Mouse (Mus musculus): ENCODE results near the gene 1700018F24Rik. TPM values are rescaled to one million over a fixed set of nuclear protein-coding genes. Genes with fewer than 3 reads are reported as not detected.
A peak's percentile ranks its signal among the peaks of the same experiment; 100 is the strongest.
"Not testable (repeated sequence)": the region's sequence is repeated elsewhere in the genome, so short reads cannot be mapped to it uniquely, and the experiment has no call there.

Gene 1700018F24Rik
- not detected for total RNA-seq (2021)
- long read RNA-seq, result 0 reads

GRCm38 (mm10) chr5:145042690-145043089 lies at the start of gene 1700018F24Rik:
Gene 1700018F24Rik, plus strand, starts transcription at chr5:145042990.
- DNase-seq (ENCODE audit: low spot score in 2 of 2), result not testable (repeated sequence)

- DNase-seq (ENCODE audit: low spot score in 2 of 2), result no peak
Observed at GRCm38 (mm10) chr5:144998491-144998890, 44.3 kb upstream of the 1700018F24Rik start.

- no peak for DNase-seq (ENCODE audit: low spot score in 2 of 2)
Observed at GRCm38 (mm10) chr5:145003362-145003761, 39.4 kb upstream of the 1700018F24Rik start.

GRCm38 (mm10) chr5:145004495-145004894 lies 38.3 kb upstream of the 1700018F24Rik start:
- no peak for DNase-seq (ENCODE audit: low spot score in 2 of 2)

- no peak for DNase-seq (ENCODE audit: low spot score in 2 of 2)
Observed at GRCm38 (mm10) chr5:145005596-145005995, 37.2 kb upstream of the 1700018F24Rik start.

GRCm38 (mm10) chr5:145008878-145009659 lies 33.7 kb upstream of the 1700018F24Rik start:
- DNase-seq (ENCODE audit: low spot score in 2 of 2), result no peak

GRCm38 (mm10) chr5:145014278-145014677 lies 28.5 kb upstream of the 1700018F24Rik start:
- no peak for DNase-seq (ENCODE audit: low spot score in 2 of 2)

- not testable (repeated sequence) for DNase-seq (ENCODE audit: low spot score in 2 of 2)
Observed at GRCm38 (mm10) chr5:145016761-145017160, 26.0 kb upstream of the 1700018F24Rik start.

- DNase-seq (ENCODE audit: low spot score in 2 of 2), result not testable (repeated sequence)
Observed at GRCm38 (mm10) chr5:145020254-145020653, 22.5 kb upstream of the 1700018F24Rik start.

GRCm38 (mm10) chr5:145020712-145021111 lies 22.1 kb upstream of the 1700018F24Rik start:
- not testable (repeated sequence) for DNase-seq (ENCODE audit: low spot score in 2 of 2)

- DNase-seq (ENCODE audit: low spot score in 2 of 2), result not testable (repeated sequence)
Observed at GRCm38 (mm10) chr5:145030476-145030875, 12.3 kb upstream of the 1700018F24Rik start.

- DNase-seq (ENCODE audit: low spot score in 2 of 2), result not testable (repeated sequence)
Observed at GRCm38 (mm10) chr5:145032391-145032790, 10.4 kb upstream of the 1700018F24Rik start, which contains the start of gene Gm4871. Gene Gm4871, minus strand, starts transcription at chr5:145032754.

- DNase-seq (ENCODE audit: low spot score in 2 of 2), result peak in 1 of 2 experiments; percentile 13
Observed at GRCm38 (mm10) chr5:145041628-145042027, 1.2 kb upstream of the 1700018F24Rik start.

GRCm38 (mm10) chr5:145054187-145054586 lies 11.4 kb downstream of the 1700018F24Rik start:
- DNase-seq (ENCODE audit: low spot score in 2 of 2), result not testable (repeated sequence)

GRCm38 (mm10) chr5:145057907-145058306 lies 15.1 kb downstream of the 1700018F24Rik start:
- DNase-seq (ENCODE audit: low spot score in 2 of 2), result no peak

- no peak for DNase-seq (ENCODE audit: low spot score in 2 of 2)
Observed at GRCm38 (mm10) chr5:145058722-145059121, 15.9 kb downstream of the 1700018F24Rik start.

- DNase-seq (ENCODE audit: low spot score in 2 of 2), result no peak
Observed at GRCm38 (mm10) chr5:145059524-145059923, 16.7 kb downstream of the 1700018F24Rik start.

GRCm38 (mm10) chr5:145064765-145065340 lies 22.1 kb downstream of the 1700018F24Rik start:
- DNase-seq (ENCODE audit: low spot score in 2 of 2), result no peak

- DNase-seq (ENCODE audit: low spot score in 2 of 2), result no peak
Observed at GRCm38 (mm10) chr5:145068863-145069262, 26.1 kb downstream of the 1700018F24Rik start.

GRCm38 (mm10) chr5:145069707-145070106 lies 26.9 kb downstream of the 1700018F24Rik start:
- peak; percentile 83 to 86 for DNase-seq (ENCODE audit: low spot score in 2 of 2)

- DNase-seq (ENCODE audit: low spot score in 2 of 2), result no peak
Observed at GRCm38 (mm10) chr5:145071342-145071741, 28.6 kb downstream of the 1700018F24Rik start.

- no peak for DNase-seq (ENCODE audit: low spot score in 2 of 2)
Observed at GRCm38 (mm10) chr5:145075081-145075480, 32.3 kb downstream of the 1700018F24Rik start.
